Mouse (Mus musculus): ENCODE measurements around the gene Cd248.

Gene Cd248

DNA sequence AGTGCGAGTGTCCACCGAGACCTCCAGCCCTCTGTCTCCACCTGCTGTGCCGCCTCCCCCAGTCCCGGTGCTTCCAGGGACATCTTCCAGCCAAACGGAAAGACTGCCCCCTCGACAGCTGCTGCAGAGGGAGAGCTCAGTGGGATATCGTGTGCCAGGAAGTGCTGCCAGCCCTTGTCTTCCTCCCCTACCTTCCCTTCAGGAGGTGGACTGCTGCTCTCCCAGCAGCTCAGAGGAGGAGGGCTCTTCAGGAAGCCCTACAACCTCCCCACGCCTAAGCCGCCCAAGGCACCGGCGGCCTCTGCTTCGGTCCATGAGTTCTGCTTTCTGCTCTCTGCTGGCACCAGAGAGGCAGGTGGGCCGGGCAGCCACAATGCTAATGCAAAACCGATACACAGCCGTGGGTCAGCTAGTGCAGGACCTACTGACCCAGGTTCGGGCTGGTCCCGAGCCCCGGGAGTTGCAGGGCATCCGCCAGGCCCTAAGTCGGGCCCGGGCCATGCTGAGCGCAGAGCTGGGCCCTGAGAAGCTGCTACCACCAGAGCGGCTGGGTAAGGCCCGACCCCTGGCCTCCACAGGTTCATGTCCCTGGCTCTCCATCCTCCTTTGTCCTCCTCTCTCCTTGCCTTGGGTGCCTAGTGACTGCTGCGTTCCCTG lies 15.6 kb upstream of the Cd248 start:
- DNase-seq (ENCODE audit: low spot score in 2 of 2): no peak

DNA sequence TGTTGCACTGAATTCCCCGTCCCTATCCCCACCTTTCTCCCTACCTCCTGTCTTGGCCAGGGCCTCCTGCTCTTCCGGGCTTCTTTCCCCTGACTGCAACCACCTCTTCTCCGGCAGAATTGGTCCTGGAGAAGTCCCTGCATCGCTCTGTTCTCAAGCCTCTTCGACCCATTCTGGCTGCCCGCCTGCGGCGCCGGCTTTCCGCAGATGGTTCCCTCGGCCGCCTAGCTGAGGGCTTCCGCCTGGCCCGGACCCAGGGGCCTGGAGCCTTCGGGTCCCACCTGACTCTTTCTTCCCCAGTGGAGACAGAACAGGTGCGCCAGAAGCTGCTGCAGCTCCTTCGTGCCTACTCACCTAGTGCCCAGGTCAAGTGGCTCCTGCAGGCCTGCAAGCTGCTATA lies 15.0 kb upstream of the Cd248 start:
- DNase-seq (ENCODE audit: low spot score in 2 of 2): no peak

DNA sequence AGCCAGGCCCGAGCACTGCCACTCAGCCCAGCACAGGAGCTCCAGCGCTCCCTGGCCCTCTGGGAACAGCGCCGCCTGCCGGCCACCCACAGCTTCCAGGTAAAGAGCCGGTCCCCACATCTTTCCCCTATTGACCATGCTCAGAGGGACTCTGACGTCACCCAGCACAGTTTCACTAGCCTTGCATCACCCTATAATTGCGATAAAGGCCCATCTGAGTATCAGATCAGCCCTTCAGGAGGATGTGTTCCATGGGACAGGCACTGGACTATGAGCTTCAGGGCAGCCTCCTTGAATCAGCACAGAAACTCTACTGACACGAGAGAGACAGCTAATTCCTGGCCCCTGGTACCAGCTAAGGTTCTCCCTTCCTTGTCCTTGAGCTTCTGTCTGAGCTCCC lies 14.0 kb upstream of the Cd248 start:
- no peak for DNase-seq (ENCODE audit: low spot score in 2 of 2)

DNA sequence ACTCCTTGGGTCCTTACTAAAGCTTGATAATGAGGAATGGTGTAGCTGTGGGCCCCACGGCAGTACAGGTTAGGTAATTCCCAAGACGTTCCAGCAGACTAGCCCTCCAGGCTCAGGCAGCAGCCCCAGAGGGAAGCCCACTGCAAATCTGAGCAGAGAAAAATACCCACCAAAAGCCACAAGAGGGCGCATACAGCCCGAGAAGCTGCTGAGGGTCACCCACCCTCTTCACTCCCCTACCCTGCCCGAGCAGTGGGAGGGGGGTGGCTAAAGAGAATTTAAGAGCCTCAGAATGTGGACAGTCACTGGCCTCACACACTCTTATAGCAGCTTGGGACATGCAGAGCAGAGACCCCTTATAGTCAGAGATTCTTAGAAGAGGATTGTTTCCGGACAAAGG lies 11.6 kb upstream of the Cd248 start:
- DNase-seq (ENCODE audit: low spot score in 2 of 2): no peak

DNA sequence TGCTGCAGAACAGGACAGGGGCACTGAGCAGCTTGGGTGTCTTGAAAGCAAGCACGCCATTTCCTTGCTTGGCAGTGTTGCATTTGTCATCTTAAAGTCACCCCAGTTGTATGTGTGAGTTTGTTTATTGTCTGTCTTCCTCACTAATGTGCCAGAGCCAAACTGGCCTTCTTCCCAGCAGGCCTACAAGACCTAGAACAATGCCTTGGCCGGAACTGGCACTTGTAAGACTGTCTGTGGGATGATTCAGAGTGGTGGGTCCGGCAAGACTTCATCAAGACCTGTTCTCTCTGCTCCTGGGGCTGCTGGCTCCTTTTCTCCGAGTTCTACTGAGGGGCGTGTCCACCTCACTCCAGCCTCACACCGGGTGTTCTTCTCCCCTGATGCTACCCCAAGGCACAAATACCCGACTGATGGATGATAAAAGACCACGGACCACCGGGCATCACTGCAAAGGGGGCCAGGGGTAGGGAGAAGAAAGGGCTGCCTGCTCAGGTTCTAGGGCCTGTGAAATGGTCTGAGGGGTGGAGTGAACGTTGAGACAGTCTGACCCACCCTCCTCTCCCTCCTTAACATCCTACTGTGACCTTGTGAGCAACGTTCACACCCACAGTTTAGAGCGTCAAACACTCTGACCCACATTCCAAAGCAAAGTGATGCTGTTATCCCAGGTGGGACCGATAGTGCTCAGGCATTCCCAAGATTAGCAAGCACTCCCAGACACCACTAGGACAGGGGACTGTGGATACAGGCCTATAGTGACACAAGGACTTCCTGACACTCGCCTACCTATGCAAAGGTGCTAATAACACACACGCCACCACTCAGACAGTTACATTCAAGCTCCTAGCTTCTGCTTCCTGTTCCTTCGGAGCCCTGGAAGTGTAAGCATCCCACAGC lies 9.8 kb upstream of the Cd248 start:
- no peak for DNase-seq (ENCODE audit: low spot score in 2 of 2)

DNA sequence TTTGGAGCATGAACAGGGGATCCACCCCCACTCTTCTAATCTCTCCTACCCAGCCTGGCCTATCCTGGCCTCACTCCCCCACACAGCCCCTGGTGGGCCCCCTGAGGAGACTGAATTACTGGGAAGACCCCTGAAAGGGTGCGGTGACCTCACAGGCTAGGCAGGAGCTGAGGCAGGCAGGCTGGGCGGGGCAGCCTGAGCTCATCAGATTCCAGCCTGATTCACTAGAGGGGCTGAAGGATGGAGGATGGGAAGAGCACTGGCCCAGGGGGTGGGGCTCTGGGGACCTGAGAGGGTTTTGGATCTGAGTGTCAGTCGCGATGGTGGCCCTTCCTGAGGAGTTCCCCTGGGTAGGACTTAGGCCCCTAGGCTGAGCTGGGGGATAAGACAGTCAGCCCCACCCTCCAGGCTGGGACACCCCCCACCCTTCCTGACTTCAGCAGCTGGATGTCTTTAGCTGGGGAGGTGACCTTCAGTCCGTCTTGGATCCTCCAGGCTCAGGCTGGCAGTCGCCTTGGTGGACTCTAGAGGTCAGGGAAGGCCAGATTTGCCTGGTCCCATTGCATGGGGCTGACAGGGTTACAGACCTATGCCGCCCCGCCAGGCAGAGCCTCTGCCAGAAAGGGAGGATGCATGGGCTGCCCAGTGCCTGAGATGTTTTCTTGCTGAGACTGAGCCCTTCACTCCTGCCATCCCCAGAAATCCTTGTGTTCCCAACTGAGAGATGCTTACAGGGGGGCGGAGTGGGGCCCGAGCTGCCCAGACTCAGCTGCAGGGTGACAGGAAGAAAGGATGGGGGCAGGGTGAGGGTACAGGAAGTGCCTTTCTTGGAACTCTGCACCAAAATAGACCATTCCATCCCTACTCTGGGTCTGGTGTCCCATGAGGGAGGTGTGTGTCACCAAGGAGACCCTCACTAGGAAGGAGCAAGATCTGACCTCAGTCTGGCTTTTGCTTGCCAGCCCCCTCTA lies 8.8 kb upstream of the Cd248 start:
- peak in 1 of 2 experiments; percentile 42 for DNase-seq (ENCODE audit: low spot score in 2 of 2)

DNA sequence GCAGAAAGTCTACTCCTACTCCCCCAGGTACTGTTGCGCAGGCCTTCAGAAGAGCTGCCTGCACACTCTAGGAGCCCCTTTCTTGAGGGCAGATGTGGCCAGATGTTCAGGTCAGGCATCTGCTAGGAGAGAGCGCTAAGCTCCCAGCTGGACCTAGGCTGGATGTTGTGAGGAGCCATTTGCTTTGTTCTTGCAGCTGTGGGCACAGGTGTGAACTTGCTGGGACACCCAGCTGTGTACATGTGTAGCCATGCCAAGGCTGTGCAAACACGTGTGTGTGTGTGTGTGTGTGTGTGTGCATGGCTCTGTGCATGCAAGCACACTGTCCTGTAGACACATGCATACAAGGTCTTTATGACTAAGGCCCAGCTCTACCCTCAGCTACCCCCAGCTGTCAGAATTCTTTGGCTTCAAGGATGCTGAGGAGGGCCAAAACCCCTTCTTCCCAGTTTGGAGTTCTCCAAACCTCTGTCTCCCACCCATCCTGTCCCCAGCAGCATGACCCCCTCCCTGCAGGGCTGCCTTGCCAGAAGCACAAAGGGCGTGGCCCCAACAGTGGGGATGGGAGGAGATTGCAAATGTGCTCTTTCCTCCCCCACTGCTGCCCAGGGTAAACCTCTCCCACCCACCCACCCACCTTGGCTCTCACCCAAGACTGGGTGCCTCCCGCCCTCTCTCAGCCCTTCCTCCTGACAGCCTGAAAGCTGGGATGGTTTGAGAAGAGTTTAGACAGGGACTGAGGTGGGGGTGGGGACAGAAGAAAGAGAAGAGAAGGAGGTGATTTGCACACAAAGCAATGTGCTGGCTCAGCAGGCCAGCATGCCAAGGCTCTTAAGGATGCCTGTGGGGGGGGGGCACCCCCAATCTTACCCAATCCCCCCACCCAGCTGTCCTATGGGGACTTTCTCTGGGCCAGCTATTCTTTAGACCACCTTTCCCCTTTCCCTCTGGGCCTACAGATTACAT lies 7.2 kb upstream of the Cd248 start:
- peak; percentile 55 to 63 for DNase-seq (ENCODE audit: low spot score in 2 of 2)

DNA sequence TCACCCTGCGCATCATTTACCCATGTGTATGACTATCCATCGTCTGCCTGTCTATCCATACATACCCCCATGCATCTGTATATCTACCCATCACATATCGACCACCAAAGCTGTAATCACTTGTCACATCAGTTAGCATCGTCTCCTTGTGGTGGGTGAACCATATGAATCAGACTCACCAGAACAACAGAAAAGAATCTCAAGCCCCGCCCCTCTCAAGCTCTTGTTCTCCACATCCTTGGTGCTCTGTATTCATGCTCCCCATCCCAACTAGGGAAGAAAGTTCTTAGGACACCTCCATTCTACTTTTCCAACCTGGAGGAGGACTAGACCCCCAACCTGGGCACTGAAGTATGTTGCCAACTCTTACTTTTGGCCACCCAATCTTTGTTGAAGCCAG lies 5.8 kb upstream of the Cd248 start:
- DNase-seq (ENCODE audit: low spot score in 2 of 2): no peak

DNA sequence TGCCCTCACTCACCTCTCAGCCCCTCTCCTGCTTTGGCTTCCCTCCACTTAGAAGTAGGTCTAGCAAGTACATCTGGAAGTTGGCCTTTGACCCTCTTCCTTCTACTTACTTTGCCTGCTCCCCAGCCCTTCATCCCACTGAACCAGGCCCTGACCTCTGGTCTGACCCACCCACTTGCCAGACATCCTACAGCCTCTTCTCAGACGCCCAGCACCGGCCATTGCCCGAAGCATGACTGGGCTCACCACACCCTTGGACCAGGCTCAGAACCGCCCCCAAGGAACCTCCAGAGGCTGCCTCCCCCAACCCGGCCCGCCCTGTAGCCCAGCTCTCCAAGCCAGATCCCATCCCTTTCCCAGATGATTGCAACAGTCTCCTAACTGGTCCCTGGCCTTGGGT lies 5.4 kb upstream of the Cd248 start:
- peak in 1 of 2 experiments; percentile 72 for DNase-seq (ENCODE audit: low spot score in 2 of 2)

DNA sequence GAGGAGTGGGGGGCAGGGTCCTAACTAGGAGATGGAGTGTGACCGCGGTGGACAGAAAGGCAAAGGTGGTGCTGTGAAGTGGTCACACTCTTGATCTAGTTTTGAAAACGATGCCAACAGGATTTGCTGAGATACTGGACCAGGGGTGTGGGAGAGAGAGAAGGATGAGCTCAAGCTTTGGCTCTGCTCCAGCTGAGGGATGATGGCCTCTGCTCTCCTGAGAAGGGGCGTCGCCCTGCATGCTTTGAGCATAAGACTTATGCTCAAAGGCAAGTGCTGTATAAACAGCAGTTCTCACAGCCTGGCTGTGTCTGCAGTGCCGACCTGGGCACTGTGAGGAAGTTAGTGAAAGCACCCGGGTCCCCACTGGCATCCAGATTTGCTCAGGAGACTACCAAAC lies 2.8 kb upstream of the Cd248 start:
- peak in 1 of 2 experiments; percentile 51 for DNase-seq (ENCODE audit: low spot score in 2 of 2)

DNA sequence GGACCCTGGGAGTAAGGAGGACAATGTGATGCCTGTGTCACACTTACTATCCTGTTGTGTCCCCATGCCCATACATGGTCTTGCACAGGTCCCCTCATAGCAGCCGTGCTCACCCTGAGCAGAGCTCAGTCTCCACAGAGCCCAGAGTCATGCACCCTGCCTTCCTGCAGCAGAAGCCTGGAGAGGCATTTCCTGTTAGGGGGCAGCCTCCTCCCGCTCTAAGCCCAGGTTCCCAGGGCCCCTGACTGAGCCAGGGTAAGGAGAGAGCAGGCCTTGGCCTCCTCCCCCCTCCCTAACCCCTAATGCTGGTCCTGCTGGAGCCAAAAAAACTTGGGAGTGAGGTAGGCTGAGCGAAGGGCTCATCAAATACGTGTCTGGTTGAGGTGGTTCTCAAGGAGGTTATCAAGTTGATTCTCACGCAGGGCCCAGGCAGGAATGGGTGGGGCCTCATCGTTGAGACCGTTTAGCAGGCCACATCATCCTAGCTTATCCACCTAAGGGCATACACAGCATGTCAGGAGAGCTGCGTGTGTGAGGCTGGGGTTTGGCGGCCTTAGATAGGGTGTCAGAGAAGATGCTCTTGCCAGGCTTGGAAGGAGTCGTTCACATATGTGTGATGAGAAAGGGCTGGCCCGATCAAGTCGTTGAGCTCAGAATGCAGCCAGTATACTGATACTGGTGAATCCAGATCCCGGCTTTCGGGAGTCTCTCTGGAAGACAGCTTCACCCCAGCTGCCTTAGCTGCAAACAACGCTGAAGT lies 658 bp upstream of the Cd248 start:
- DNase-seq (ENCODE audit: low spot score in 2 of 2): no peak

DNA sequence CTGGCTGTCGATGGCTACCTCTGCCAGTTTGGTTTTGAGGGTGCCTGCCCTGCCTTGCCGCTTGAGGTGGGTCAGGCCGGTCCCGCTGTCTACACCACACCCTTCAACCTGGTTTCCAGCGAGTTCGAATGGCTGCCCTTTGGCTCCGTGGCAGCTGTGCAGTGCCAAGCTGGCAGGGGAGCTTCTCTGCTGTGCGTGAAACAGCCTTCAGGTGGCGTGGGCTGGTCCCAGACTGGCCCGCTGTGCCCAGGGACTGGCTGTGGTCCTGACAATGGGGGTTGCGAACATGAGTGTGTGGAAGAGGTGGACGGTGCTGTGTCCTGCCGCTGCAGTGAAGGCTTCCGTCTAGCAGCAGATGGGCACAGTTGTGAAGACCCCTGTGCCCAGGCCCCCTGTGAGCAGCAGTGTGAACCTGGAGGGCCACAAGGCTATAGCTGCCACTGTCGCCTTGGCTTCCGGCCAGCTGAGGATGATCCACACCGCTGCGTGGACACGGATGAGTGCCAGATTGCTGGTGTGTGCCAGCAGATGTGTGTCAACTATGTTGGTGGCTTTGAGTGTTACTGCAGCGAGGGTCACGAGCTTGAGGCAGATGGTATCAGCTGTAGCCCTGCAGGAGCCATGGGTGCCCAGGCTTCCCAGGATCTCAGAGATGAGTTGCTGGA lies 824 bp downstream of the Cd248 start:
- no peak for DNase-seq (ENCODE audit: low spot score in 2 of 2)

DNA sequence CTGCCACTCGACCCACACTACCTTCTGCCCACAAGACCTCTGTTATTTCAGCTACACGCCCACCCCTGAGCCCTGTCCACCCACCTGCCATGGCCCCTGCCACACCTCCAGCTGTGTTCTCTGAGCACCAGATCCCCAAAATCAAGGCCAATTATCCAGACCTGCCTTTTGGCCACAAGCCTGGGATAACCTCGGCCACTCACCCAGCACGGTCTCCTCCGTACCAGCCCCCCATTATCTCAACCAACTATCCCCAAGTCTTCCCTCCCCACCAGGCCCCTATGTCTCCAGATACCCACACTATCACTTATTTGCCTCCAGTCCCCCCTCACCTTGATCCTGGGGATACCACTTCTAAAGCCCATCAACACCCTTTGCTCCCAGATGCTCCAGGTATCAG lies 1.6 kb downstream of the Cd248 start:
- DNase-seq (ENCODE audit: low spot score in 2 of 2): no peak

DNA sequence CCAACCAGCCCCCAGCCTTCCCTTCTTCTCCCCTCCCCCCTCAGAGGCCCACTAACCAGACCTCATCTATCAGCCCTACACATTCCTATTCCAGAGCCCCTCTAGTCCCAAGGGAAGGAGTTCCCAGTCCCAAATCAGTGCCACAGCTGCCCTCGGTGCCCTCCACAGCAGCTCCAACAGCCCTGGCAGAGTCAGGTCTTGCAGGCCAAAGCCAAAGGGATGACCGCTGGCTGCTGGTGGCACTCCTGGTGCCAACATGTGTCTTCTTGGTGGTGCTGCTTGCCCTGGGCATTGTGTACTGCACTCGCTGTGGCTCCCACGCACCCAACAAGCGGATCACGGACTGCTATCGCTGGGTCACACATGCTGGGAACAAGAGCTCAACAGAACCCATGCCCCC lies 2.1 kb downstream of the Cd248 start:
- no peak for DNase-seq (ENCODE audit: low spot score in 2 of 2)

DNA sequence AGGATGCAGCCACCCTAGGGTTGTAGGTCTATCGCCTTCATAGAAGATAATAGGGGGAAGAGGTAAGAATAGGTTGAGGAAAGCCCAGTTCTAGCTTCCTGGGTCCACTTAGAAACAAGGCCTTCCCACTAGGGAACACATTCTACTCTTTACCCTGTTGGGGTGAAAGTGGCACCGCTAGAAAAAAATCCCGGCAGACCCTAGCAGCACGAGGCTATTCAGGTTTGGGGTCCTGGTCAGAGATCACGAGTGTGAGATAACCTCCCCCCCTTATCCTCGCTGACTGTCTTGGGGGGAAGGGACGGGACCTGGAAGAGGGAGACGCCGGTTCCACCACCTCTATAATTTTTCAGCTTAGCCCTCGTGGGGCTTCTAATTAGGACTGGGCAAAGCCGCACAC lies 3.2 kb downstream of the Cd248 start:
- DNase-seq (ENCODE audit: low spot score in 2 of 2): no peak

DNA sequence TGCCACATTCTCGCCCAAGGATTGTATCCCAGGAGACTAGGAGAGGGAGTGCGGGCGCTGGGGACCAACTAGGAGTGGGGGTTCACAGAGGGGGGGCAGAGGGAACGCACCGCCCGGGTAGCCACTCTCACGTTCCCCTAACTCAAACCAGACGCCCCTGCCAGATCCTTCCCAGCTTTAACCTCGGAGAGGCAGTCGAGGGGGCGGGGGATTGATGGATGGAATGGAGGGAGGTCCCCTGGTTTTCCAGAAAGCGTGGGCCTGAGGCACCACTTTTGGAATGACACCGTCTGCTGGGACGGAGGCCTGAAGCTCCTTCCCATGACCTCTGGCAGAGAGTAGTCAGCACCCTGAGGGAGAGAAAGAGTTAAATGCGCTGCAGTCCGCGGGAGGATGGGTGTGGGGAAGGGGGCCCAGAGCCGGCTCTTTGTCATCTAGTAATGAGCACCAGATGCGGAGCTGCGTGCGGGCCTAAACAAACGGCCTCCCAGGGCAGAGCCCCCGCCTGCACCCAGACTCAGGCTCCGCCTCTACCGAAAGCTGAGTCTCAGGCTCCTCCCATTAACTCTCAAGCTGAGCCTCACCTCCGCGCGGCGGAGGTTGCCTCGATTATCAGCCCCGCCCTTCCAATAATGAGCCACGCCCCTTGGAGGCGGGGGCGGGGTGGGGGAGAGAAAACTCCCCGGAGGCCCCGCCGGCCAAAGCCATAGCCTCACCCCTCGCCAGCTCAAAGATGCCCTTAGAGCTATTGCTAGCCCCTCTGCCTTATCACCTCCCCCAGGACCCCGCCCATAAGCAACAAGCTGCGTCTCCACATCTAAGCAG lies 3.9 kb downstream of the Cd248 start:
- DNase-seq (ENCODE audit: low spot score in 2 of 2): peak; percentile 75 to 85

DNA sequence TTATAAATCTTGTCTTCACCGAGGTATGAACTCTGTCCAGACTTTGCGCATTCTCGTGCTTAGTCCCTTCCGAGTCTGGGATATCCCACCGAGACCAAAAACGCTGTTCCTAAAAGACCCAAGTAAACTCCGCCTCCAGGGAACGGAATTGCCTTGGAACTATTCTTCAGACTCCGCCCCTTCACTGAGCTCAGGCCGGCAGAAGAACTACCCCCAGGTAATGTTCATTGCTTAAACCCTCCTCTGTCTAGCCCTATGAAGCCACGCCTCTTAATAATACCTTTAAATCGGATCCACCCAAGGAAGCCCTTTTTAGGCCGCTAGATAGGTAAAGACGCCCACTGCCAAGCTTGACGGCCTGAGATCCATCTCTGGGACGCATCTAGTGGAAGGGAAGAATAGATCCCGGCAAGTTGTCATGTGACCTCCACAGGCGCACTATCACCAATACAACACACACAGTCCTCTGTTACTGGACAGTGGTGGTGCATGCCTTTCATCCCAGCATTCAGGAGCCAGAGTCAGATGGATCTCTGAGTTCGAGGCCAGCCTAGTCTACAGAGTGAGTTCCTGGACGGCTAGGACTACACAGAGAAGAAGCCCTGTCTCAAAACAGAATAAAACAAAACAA lies 4.6 kb downstream of the Cd248 start:
- no peak for DNase-seq (ENCODE audit: low spot score in 2 of 2)

DNA sequence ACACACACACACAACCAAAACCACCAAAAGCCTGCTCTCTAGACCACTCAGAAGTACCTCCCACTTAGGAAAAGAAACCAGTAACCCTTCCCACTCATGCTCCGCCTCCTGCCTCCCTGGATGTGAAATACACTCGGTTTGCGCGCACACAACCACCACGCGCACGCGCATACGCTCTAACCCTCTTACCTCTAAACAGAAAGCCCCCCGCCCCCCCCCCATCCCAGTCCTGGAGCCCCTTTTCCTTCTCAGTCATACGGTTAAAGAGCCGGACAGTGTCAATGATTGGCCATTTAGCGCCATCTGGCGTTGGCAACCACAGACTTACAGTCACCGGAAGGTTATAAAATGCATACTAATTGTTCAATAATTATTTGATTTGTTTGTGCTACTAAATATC lies 5.2 kb downstream of the Cd248 start:
- DNase-seq (ENCODE audit: low spot score in 2 of 2): peak; percentile 51 to 53

Data from urinary bladder, postnatal 36 days (tissue).